Mouse (Mus musculus) liver, postnatal 0 days (tissue): Measurements from ENCODE around the gene Det1. TPM values are rescaled to one million over a fixed set of nuclear protein-coding genes. Genes with fewer than 3 reads are reported as not detected.
A peak's percentile ranks its signal among the peaks of the same experiment; 100 is the strongest.

Experiments used
- ATAC-seq: fragments of 200-750 bp; cut with Nextera tagmentation; 2 replicates; pipeline ENCODE4 v1.8.0; 2017; ENCODE audit warnings: mild to moderate bottlenecking, moderate library complexity
- DNase-seq: peaks from one replicate; pipeline ENCODE4 v3.0.0-alpha.2; 2016
- H3K27ac ChIP-seq: fragments of 300-500 bp; sonication (generic); 2 replicates; pipeline ENCODE4 v1.5.1; 2014; ENCODE audit warnings: antibody characterized with exemption, moderate library complexity, mild to moderate bottlenecking, low read depth
- H3K27me3 ChIP-seq: fragments of 300-500 bp; sonication (generic); 2 replicates; pipeline ENCODE4 v1.6.1; 2014; ENCODE audit warnings: low read length, control low read depth, mixed read lengths; ENCODE audit not compliant: insufficient read depth
- H3K36me3 ChIP-seq: fragments of 300-500 bp; sonication (generic); replicated peaks from 2 replicates; pipeline ENCODE4 v1.6.1; 2014; ENCODE audit warnings: mild to moderate bottlenecking, control low read depth, low read length, moderate library complexity, mixed read lengths; ENCODE audit not compliant: insufficient read depth
- H3K4me1 ChIP-seq: fragments of 300-500 bp; sonication (generic); 2 replicates; pipeline ENCODE4 v1.6.1; 2014; ENCODE audit warnings: antibody characterized with exemption, mild to moderate bottlenecking, control low read depth; ENCODE audit not compliant: insufficient read depth
- H3K4me2 ChIP-seq: fragments of 300-500 bp; sonication (generic); 2 replicates; pipeline ENCODE4 v1.6.1; 2014; ENCODE audit warnings: low read depth, mild to moderate bottlenecking, low read length, moderate library complexity, mixed read lengths
- H3K4me3 ChIP-seq: fragments of 300-500 bp; sonication (generic); 2 replicates; pipeline ENCODE4 v1.5.1; 2014; ENCODE audit warnings: low read depth, low read length
- H3K9ac ChIP-seq: fragments of 300-500 bp; sonication (generic); replicated peaks from 2 replicates; pipeline ENCODE4 v1.6.1; 2014; ENCODE audit warnings: mild to moderate bottlenecking, moderate library complexity
- H3K9me3 ChIP-seq: fragments of 300-500 bp; sonication (generic); 2 replicates; pipeline ENCODE4 v1.6.1; 2016; ENCODE audit warnings: mild to moderate bottlenecking, control low read depth, low read length, mixed read lengths
- CTCF ChIP-seq: sonication (generic); IDR thresholded peaks from 2 replicates; pipeline ENCODE4 v1.5.1; 2016; ENCODE audit warnings: antibody characterized with exemption, low read depth
- EP300 ChIP-seq: IDR thresholded peaks from 2 replicates; pipeline ENCODE4 v1.6.1; 2016; ENCODE audit warnings: antibody characterized with exemption, low read depth, mild to moderate bottlenecking
- WGBS: fragments of 180-500 bp; shearing (Covaris S2); extraction: QIAGEN DNeasy Blood & Tissue Kit; methylation state at CpG from one replicate; pipeline ENCODE4 v1.1.7; 2014; ENCODE audit not compliant: insufficient replicate concordance; 5-methylcytosine and 5-hydroxymethylcytosine counted together
- polyA plus RNA-seq: library from polyadenylated mRNA; unstranded; fragments of >200 nt; fragmentation: Nextera tagmentation; extraction: Ambion mirVana; gene quantifications from 2 replicates; pipeline ENCODE4 v1.2.1, GENCODE M21; 2015

The Det1 gene
- polyA plus RNA-seq, 1 experiment from 2014 or later, result 8.1 TPM

- H3K9me3 ChIP-seq, result no peaks in the 10 kb centered on the region
- peak overlapping the region; percentile 31; the same call in 1 of the 2 replicates for H3K27ac ChIP-seq
- no peak overlapping the region for H3K9ac ChIP-seq
- no peak for DNase-seq
- H3K4me3 ChIP-seq, result no peak overlapping the region
- H3K4me2 ChIP-seq, result peak overlapping the region; percentile 26; the same call in 1 of the 2 replicates
- 76% methylated on average over 4 of the region's 4 CpGs for WGBS
- H3K4me1 ChIP-seq, result no peaks in the 10 kb centered on the region
- peak; percentile 78 for ATAC-seq
- H3K27me3 ChIP-seq, result no peaks in the 10 kb centered on the region
- no peak for TF ChIP-seq CTCF
- TF ChIP-seq EP300, result no peak
- H3K36me3 ChIP-seq, result peaks cover 20% of the 10 kb centered on the region
Measured at GRCm38 (mm10) chr7:78835656-78836055, 11.4 kb downstream of the Det1 start.

GRCm38 (mm10) chr7:78827749-78828362 lies 19.2 kb downstream of the Det1 start:
- H3K4me1 ChIP-seq, result no peaks in the 10 kb centered on the region
- H3K9ac ChIP-seq, result no peak overlapping the region
- no peak overlapping the region for H3K4me2 ChIP-seq
- ATAC-seq (peak; percentile 97), DNase-seq (peak; percentile 53)
- H3K4me3 ChIP-seq, result no peak overlapping the region
- H3K27ac ChIP-seq, result peak overlapping the region; percentile 64; the same call in 1 of the 2 replicates
- 59% methylated on average over 14 of the region's 14 CpGs for WGBS
- no peaks in the 10 kb centered on the region for H3K27me3 ChIP-seq
- TF ChIP-seq CTCF, result no peak
- 0 out of 2 replicates have a peak, but pooled peaks have one; percentile 8 for TF ChIP-seq EP300
- peaks cover 20% of the 10 kb centered on the region for H3K36me3 ChIP-seq
- no peaks in the 10 kb centered on the region for H3K9me3 ChIP-seq

DNA sequence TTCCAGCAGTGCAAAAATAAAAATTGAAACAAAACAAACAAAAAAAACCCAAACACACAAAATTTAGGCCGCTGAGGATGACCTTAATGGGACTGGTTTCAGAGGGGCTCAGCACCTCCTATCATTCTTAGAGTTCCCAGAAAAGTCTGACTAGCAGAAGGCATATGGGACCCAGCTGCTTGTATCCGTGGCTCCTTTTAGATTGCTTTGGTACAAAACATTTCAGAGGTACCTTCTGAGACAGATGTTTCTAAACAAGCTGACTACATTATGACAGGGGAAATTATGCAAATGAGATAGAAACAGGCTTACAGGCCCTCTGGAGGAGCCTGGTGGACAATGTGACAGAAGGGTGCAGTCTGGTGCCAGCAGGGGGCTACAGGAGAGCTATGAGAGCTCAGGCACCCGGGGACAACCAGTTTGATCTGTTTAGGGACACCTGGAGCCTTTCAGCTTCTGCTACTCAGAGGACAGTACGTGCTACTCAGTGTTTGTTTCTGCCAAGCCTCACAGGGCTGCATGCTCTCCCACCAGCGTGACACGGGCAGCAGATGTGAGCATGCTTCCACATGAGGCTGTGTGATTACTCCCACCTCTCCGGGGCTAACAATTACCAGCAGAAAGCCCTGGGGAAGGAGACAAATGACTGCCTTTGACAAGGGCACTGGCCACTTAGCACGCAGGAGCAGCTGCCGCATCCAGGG lies 20.2 kb downstream of the Det1 start:
- Histone ChIP-seq H3K4me1 (no peaks in the 10 kb centered on the region), H3K4me2 (no peak overlapping the region), H3K9ac (no peak overlapping the region), H3K27me3 (no peaks in the 10 kb centered on the region), H3K4me3 (no peak overlapping the region), H3K27ac (0 out of 2 replicates have a peak overlapping the region, but pooled peaks have one; percentile 26), H3K9me3 (no peaks in the 10 kb centered on the region), H3K36me3 (peaks cover 20% of the 10 kb centered on the region)
- DNase-seq (peak; percentile 24), ATAC-seq (0 out of 2 replicates have a peak, but pooled peaks have one; percentile 24)
- TF ChIP-seq CTCF, result peak; percentile 33
- TF ChIP-seq EP300, result no peak
- WGBS, result 74% methylated on average over 9 of the region's 9 CpGs

DNA sequence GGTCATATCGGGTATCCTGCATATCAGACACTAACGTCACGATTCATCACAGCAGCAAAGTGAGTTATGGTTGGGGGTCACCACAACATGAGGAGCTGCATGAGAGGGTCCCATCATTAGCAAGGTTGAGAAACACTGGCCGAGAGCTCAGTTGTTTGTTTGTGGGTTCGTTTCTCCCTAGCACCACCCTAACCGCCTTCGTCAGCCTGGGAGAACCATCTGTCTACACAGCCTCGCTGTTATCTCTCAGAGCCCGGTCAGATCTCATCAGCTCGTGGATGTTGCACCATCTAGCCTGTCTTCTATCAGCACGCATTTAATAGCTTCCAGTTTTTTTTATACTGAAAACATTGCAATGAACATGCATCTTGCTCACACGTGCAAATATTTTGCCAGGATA lies 28.7 kb downstream of the Det1 start:
- Histone ChIP-seq H3K9ac (no peak overlapping the region), H3K9me3 (no peaks in the 10 kb centered on the region), H3K4me1 (no peaks in the 10 kb centered on the region), H3K27me3 (no peaks in the 10 kb centered on the region), H3K36me3 (no peaks in the 10 kb centered on the region), H3K4me2 (no peak overlapping the region), H3K4me3 (no peak overlapping the region), H3K27ac (no peak overlapping the region)
- 53% methylated on average over 12 of the region's 12 CpGs for WGBS
- ATAC-seq (no peak), DNase-seq (no peak)
- no peak for TF ChIP-seq CTCF
- TF ChIP-seq EP300, result no peak

DNA sequence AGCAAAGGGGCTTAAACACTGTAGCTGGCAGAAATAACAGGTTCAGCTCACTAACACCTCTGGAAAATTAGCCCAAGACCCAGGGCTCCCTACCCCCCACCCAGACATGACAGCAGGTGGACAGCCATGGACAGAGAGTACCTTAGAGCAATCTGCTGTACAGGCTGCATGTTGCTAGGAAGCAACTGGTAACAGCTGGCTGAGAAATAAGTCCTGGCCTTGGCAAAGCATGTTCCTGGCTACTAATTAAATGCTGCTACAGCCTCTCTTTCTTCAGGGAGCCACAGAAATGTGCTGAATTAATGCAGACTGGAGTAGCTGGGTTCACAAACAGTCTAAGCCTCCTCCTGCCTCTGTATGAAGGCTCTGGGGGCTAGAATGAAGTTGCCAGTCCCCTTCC lies 32.3 kb downstream of the Det1 start:
- Histone ChIP-seq H3K27ac (no peak overlapping the region), H3K4me2 (no peak overlapping the region), H3K4me1 (no peaks in the 10 kb centered on the region), H3K36me3 (no peaks in the 10 kb centered on the region), H3K4me3 (no peak overlapping the region), H3K9me3 (no peaks in the 10 kb centered on the region), H3K27me3 (no peaks in the 10 kb centered on the region), H3K9ac (no peak overlapping the region)
- DNase-seq, result no peak
- no peak for ATAC-seq
- TF ChIP-seq EP300, result no peak
- no peak for TF ChIP-seq CTCF

DNA sequence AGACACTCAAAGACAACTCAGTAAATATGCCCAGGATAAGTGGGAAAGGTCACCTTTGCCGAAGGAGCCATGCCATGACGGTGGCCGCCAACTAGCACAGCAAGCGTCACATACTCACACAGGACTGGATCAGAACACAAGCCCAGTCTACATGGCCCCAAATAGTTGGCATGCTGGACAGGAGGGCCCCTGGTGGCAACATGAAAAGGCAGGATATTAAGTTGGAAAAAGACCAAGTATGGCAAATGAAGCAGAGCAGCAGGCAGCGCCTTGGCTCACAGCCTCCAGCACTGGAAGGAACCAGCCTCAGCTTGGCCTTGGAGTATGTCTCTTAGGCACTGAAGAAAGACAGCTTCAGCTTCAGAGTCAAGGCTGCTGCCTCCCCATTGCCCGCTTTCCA lies 33.3 kb downstream of the Det1 start:
- WGBS, result 90% methylated on average over 6 of the region's 6 CpGs
- no peak overlapping the region for H3K4me3 ChIP-seq
- TF ChIP-seq EP300 (no peak), CTCF (no peak)

More for the DNA sequence above, 33.3 kb downstream of the Det1 start:
- ATAC-seq, result no peak
- H3K27ac ChIP-seq, result no peak overlapping the region
- H3K9me3 ChIP-seq, result no peaks in the 10 kb centered on the region
- DNase-seq, result no peak
- H3K27me3 ChIP-seq, result no peaks in the 10 kb centered on the region
- H3K4me1 ChIP-seq, result no peaks in the 10 kb centered on the region
- no peak overlapping the region for H3K9ac ChIP-seq
- no peak overlapping the region for H3K4me2 ChIP-seq
- H3K36me3 ChIP-seq, result no peaks in the 10 kb centered on the region
